Mouse (Mus musculus): ENCODE measurements around the gene Mpzl1. TPM values are rescaled to one million over a fixed set of nuclear protein-coding genes. Genes with fewer than 3 reads are reported as not detected.

Gene Mpzl1
- polyA plus RNA-seq, 1 experiment, result 47.2 TPM

GRCm38 (mm10) chr1:165608904-165609303 lies 25.4 kb downstream of the Mpzl1 start:
- no peak for DNase-seq
- TF ChIP-seq CTCF (IDR thresholded peaks at IDR 0.05; ENCODE audit: insufficient read depth, low read length) (no peak), POLR2A (IDR thresholded peaks at IDR 0.05; ENCODE audit: borderline replicate concordance, extremely low read depth, low read depth, low read length) (no peak)
- WGBS, result 76% methylated on average over 4 of the region's 4 CpGs

DNA sequence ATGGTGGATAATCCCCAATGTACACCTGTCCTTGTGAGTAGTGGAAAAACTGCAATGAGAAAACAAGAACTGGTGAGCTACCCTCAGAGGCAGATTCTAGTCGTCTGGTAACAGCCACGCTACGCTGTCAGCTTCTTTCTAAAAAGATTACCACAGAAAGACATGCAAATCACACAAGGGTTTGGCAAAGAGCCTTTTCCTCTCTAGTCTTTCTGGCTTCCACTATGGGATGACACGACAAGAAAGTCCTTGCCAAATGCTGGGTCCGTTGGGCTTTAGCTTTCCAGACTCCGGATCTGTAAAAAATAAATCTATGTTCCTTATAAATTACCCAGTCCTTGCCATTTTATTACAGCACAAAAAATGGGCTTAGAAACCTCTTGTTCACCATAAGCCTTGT lies 28.6 kb downstream of the Mpzl1 start:
- no peak overlapping the region for H3K4me3 ChIP-seq (replicated peaks; ENCODE audit: extremely low read depth, low read depth, low read length)
- DNase-seq, result no peak
- no peaks in the 10 kb centered on the region; the same call in 1 of the 2 replicates for H3K4me1 ChIP-seq (ENCODE audit: control insufficient read depth, insufficient read depth, low read length)
- no peak for TF ChIP-seq POLR2A (IDR thresholded peaks at IDR 0.05; ENCODE audit: borderline replicate concordance, extremely low read depth, low read depth, low read length)
- no peak for TF ChIP-seq CTCF (IDR thresholded peaks at IDR 0.05; ENCODE audit: insufficient read depth, low read length)
- WGBS, result 71% methylated on average over 6 of the region's 6 CpGs

More at GRCm38 (mm10) chr1:165608904-165609303, 25.4 kb downstream of the Mpzl1 start:
- H3K4me3 ChIP-seq (replicated peaks; ENCODE audit: extremely low read depth, low read depth, low read length), result no peak overlapping the region
- H3K4me1 ChIP-seq (ENCODE audit: control insufficient read depth, insufficient read depth, low read length), result no peaks in the 10 kb centered on the region; the same call in 1 of the 2 replicates

- 83% methylated on average over 3 of the region's 3 CpGs for WGBS
Observed at GRCm38 (mm10) chr1:165605108-165605507, 29.2 kb downstream of the Mpzl1 start.

DNA sequence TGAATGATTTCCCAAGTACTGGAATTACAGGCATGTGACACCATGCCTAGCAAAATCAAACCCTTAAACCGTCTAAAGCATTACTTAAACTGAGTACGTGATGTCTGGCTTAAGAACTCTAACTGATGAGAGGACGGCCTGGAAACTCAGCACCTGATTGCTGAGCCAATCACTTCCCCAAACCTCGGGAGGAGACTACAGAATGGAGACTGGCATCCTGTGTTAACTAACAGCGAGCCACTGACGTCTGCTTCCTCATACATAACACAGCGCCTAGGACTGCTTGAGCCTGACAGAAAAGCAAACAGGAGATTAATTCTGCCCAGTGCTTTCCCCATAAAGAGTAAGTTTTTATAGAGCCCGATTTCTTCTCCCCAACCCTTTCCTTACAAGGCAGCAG lies 30.1 kb downstream of the Mpzl1 start:
- DNase-seq, result no peak
- Histone ChIP-seq H3K4me1 (ENCODE audit: control insufficient read depth, insufficient read depth, low read length) (no peaks in the 10 kb centered on the region), H3K4me3 (replicated peaks; ENCODE audit: extremely low read depth, low read depth, low read length) (no peak overlapping the region)
- TF ChIP-seq CTCF (IDR thresholded peaks at IDR 0.05; ENCODE audit: insufficient read depth, low read length), result no peak
- TF ChIP-seq POLR2A (IDR thresholded peaks at IDR 0.05; ENCODE audit: borderline replicate concordance, extremely low read depth, low read depth, low read length), result no peak
- WGBS, result 68% methylated on average over 8 of the region's 8 CpGs

More at GRCm38 (mm10) chr1:165605108-165605507, 29.2 kb downstream of the Mpzl1 start:
- no peak for DNase-seq
- Histone ChIP-seq H3K4me1 (ENCODE audit: control insufficient read depth, insufficient read depth, low read length) (no peaks in the 10 kb centered on the region; the same call in 1 of the 2 replicates), H3K4me3 (replicated peaks; ENCODE audit: extremely low read depth, low read depth, low read length) (no peak overlapping the region)
- no peak for TF ChIP-seq POLR2A (IDR thresholded peaks at IDR 0.05; ENCODE audit: borderline replicate concordance, extremely low read depth, low read depth, low read length)
- TF ChIP-seq CTCF (IDR thresholded peaks at IDR 0.05; ENCODE audit: insufficient read depth, low read length), result no peak

- Histone ChIP-seq H3K4me1 (ENCODE audit: control insufficient read depth, insufficient read depth, low read length) (no peaks in the 10 kb centered on the region), H3K4me3 (replicated peaks; ENCODE audit: extremely low read depth, low read depth, low read length) (no peak overlapping the region)
- 59% methylated on average over 14 of the region's 14 CpGs for WGBS
- TF ChIP-seq CTCF (IDR thresholded peaks at IDR 0.05; ENCODE audit: insufficient read depth, low read length) (no peak), POLR2A (IDR thresholded peaks at IDR 0.05; ENCODE audit: borderline replicate concordance, extremely low read depth, low read depth, low read length) (no peak)
- no peak for DNase-seq
Observed at GRCm38 (mm10) chr1:165603218-165603617, 31.1 kb downstream of the Mpzl1 start.

DNA sequence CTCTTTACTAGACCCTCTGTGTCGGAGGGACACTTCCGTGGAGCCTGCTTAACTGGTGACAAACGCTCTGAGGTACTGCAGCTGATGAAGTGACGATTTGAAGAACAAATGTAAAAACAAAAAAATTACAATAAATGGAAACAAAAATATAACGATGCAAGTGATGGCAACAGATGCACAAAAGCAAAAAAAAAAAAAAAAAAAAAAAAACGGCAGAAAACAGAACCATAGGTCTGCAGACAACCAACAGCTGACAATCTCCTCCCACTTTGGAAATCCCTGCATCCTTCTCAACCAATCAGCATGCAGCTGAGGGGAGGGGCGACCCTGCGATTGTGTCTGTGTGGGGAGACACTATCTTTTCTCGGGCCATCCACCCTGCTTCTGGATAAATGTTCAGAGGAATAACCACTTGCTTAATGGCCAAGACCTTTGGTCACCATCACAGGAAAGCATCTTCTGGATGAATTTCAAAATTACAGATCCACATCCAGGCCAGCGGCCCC lies 32.5 kb downstream of the Mpzl1 start:
- no peak overlapping the region for H3K4me3 ChIP-seq (replicated peaks; ENCODE audit: extremely low read depth, low read depth, low read length)
- WGBS, result 80% methylated on average over 10 of the region's 10 CpGs
- TF ChIP-seq POLR2A (IDR thresholded peaks at IDR 0.05; ENCODE audit: borderline replicate concordance, extremely low read depth, low read depth, low read length), result no peak
- no peak for TF ChIP-seq CTCF (IDR thresholded peaks at IDR 0.05; ENCODE audit: insufficient read depth, low read length)
- no peak for DNase-seq
- no peaks in the 10 kb centered on the region for H3K4me1 ChIP-seq (ENCODE audit: control insufficient read depth, insufficient read depth, low read length)

- Histone ChIP-seq H3K4me1 (ENCODE audit: control insufficient read depth, insufficient read depth, low read length) (no peaks in the 10 kb centered on the region; the same call in 1 of the 2 replicates), H3K4me3 (replicated peaks; ENCODE audit: extremely low read depth, low read depth, low read length) (no peak overlapping the region)
- WGBS, result 75% methylated on average over 15 of the region's 15 CpGs
- DNase-seq, result no peak
- TF ChIP-seq CTCF (IDR thresholded peaks at IDR 0.05; ENCODE audit: insufficient read depth, low read length) (no peak), POLR2A (IDR thresholded peaks at IDR 0.05; ENCODE audit: borderline replicate concordance, extremely low read depth, low read depth, low read length) (no peak)
Observed at GRCm38 (mm10) chr1:165594699-165595421, 39.5 kb downstream of the Mpzl1 start.

- H3K4me1 ChIP-seq (ENCODE audit: control insufficient read depth, insufficient read depth, low read length), result peaks cover 17% of the 10 kb centered on the region
Observed at GRCm38 (mm10) chr1:165592295-165593082, 41.8 kb downstream of the Mpzl1 start.

DNA sequence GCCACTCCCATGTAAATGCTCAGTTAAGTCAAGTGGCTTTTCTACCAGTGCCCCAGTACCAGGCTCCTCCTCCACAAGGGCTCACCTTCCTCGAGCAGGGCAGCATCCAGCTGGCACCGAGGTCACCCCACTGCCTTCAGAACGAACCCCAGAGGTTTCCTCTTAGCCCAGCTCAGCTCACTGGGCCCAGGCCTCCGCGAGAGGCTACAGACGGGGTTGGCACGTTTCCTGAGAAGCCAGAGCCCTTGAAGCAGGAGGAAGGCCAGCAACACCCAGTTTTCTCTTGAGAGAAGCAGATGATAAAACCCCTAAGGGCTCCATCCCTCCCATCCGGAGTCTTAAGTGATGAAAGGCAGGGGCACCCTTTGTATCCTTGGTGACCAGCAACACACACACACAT lies 43.6 kb downstream of the Mpzl1 start:
- 31% methylated on average over 8 of the region's 8 CpGs for WGBS
- no peak for TF ChIP-seq POLR2A (IDR thresholded peaks at IDR 0.05; ENCODE audit: borderline replicate concordance, extremely low read depth, low read depth, low read length)
- TF ChIP-seq CTCF (IDR thresholded peaks at IDR 0.05; ENCODE audit: insufficient read depth, low read length), result no peak
- Histone ChIP-seq H3K4me3 (replicated peaks; ENCODE audit: extremely low read depth, low read depth, low read length) (no peak overlapping the region), H3K4me1 (ENCODE audit: control insufficient read depth, insufficient read depth, low read length) (peaks cover 17% of the 10 kb centered on the region)
- no peak for DNase-seq

More at GRCm38 (mm10) chr1:165592295-165593082, 41.8 kb downstream of the Mpzl1 start:
- WGBS, result 75% methylated on average over 14 of the region's 14 CpGs
- no peak for TF ChIP-seq CTCF (IDR thresholded peaks at IDR 0.05; ENCODE audit: insufficient read depth, low read length)
- no peak overlapping the region for H3K4me3 ChIP-seq (replicated peaks; ENCODE audit: extremely low read depth, low read depth, low read length)
- DNase-seq, result no peak

All from lung, adult 2 months (tissue).